Mouse (Mus musculus) cerebellum, postnatal 10 days (tissue): ENCODE data around the gene Cyp51.
A peak's percentile ranks its signal among the peaks of the same experiment; 100 is the strongest.
"Not testable (repeated sequence)": the region's sequence is repeated elsewhere in the genome, so short reads cannot be mapped to it uniquely, and the experiment has no call there.

Source experiments
- DNase-seq, 2 experiments: peaks; one replicate each; pipeline ENCODE4 v3.0.0; 2021; ENCODE audit warnings: mixed read lengths in 2 of 2

Cyp51 gene

DNA sequence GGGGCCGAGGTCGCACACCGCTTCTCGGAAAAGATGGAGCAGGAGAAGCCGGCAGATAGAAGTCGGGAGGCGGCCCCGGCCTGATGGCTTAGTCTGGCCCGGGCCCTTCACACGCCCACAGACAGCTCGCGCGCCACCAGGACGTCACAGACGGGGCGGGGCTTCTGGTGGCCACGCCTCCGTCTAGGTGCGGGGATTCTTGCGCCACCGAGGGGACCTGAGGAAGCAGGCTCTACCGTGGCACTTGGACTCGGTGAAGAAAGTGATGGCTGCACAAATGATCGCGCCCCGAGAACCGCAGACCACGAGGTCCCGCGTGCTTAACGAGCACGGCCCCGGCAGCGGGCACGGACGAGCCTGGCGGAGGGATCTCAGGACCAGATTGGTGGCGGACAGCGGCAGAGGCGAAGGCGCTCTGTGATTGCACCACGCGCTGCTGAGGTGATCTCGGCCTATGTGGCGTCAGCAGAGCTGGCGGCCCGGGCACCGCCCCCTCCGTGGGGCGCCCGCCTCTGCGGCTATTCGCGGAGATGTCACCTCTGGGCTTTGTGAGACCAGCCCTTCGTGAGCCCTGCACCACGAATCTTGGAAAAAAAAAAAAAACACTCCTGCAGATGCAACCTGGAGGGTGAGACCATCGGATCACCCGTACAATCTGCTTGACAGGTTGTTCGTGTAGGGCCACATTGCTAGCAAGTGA lies at the start of gene Cyp51:
Gene Cyp51, minus strand, starts transcription at position 406 of the 700 bp plus-strand sequence.
- peak; percentile 96 for DNase-seq

DNA sequence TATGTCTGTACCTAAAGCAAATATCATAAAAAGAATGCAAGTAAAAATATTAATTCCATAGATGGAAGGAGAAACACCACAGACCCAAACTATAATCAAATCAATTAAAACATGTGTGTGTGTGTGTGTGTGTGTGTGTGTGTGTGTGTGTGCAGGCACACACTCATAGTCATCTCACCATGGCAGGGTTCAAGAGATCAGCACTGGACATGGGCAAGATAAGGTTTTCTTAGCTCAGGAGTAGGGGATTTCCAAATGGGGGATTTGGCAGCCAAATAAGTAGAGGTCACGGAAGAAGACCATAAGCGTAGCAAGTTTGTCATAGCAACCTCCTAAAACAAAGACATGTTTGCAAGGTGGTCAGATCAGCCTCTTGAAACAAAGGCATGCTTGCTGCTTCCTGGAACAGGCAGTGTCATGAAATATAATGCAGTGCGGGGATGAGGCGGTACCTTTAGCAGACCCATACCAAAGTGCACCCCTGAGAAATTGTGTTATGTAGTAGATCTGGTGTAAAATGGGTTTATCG lies 8.1 kb upstream of the Cyp51 start:
- DNase-seq, result peak in 1 of 2 experiments; percentile 0

DNA sequence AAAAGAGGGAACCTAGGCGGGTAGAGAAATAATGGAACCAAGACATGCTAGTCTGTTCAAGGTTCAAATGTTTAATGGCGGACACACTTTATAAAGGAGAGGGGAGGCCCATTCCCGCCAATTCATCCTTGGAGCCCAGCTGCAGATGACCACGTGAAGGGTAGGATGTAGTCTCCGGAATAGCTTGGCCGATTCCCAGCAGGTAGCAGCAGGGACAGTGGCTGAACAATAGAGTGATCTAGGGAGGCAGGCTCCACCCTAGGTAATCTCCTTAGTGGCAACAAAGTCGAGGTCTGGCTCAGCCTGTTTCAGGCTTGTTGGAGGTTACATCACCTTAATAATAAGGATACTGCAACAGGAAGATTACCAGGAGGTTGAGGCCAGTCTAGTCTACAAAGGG lies 2.5 kb upstream of the Cyp51 start:
- DNase-seq, result not testable (repeated sequence)

DNA sequence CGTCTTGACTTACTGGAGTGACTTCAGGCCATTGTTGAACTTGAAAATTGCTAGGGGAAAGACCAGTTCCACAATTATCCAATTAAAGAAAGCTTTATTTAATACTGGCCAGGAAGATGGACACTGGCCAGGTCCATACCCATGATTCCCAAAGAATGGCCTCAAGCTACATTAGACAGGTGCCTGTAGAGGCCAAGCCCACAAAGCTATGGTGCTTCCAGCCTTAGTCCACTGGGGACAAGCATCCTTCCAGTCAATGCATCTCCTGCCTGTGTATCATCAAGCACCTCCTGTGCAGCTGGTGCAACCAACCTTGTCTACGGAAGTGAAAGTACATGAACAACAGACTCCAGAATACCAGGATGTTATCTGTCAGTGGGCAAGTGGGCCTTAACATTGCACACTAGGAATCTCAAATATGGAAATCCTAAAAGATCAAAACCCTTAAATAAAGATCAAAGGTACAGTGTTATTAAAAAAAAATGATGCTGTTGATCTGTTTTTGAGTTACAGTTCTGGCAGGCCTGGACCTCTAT lies 1.2 kb upstream of the Cyp51 start:
- DNase-seq, result peak; percentile 16 to 24

DNA sequence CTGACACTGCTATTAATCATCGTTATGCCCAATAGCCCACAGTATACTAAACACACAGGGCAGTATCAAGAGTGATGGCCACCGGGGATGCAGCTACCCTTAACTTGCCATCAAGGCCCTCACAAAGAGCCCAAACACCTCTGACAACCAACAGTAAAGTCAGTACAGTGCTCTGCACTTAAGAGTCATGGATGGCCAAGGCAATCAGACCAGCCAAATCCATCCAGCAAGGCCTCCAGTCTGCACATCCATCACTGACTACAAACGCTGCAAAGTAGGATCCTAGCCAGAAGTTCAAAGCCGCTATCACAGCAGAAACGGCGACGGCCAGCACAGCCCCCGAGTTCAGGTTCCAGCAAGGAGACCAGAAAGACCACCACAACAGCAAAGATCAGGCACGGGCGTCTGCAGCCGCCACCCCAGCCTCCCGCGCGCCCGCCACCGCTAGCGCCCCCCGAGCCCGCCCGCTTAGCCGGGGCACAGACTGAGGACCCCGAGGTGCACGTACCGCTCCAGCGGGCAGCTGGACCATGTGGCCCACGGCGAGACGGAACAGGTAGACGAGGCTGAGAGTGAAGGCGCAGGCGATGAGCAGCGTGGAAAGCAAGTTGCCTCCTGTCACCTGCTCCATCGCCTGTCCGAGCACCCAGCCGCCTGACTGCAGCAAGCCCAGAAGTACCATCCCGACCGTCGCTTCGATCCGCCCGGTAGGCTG lies 763 bp downstream of the Cyp51 start:
- DNase-seq, result no peak

DNA sequence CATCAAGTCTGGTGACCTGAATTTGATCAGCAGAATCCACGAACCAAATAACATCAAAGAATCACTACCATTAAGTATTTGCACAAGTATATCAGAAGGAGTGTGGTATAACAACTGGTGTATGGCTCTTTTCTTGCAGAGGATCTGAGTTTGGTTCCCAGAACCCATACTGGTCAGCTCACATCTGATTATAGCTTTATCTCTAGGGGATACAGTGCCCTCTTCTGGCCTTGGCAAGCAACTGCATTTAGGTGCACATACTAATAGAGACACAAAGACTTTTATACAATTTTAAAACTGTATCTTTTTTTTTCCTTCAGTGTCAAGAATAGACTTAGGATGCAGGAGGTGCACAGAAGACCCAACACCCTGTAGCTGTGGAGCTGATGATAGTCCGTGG lies 2.8 kb downstream of the Cyp51 start:
- DNase-seq, result peak in 1 of 2 experiments; percentile 15

DNA sequence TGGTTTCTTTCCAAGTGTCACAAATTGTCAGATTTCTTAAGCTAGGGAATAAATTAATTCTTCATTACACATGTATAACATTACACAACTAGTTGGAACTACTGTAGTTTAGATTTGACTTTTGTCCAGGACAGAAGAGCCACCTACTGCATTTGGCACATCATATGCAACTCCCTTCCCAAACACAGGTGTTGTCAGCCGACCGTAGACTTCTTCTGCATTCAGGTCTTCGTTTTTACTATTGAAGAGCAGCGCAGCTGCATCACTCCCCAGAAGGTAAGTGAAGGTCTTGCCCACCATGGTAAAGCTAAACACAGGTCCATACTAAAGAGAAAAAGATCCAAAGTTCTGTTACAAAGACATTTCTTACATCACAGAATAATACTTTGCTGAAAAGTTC lies 3.5 kb downstream of the Cyp51 start:
- DNase-seq, result no peak

DNA sequence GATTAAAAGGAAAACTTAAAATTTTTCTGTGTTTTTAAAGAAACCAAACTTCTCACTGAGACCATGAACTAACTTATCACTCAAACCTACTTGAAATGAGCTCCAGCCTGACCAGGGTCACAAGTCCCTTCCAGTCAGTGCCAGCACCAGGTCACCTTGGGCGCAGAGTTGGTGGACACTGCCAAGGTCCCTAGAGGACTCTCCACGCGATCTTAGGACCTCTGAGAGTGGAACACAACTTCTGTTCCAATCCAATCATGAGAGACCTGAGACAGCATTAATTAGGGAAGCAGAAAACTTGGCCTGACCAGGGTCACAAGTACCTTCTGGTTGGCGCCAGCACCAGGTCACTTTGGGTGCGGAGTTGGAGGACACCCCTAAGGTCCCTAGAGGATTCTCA lies 10.1 kb downstream of the Cyp51 start:
- DNase-seq, result no peak

DNA sequence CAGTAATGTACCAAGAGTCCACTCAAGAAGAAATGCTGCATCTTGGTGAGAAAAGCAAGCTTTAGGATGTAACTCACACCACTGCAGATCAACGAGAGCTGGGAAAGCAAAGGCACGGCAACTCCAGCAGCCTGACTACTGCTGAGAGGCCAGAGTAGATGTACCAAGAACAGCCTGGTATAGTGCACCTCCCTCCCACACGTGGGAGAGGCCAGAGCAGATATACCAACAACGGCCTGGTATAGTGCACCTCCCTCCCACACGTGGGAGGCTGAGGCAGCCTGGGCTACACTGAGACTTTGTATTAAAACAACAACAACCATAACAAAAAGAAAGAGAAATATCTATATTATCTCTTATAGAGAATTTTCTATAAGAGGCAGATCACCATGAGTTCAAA lies 16.4 kb downstream of the Cyp51 start:
- no peak for DNase-seq

DNA sequence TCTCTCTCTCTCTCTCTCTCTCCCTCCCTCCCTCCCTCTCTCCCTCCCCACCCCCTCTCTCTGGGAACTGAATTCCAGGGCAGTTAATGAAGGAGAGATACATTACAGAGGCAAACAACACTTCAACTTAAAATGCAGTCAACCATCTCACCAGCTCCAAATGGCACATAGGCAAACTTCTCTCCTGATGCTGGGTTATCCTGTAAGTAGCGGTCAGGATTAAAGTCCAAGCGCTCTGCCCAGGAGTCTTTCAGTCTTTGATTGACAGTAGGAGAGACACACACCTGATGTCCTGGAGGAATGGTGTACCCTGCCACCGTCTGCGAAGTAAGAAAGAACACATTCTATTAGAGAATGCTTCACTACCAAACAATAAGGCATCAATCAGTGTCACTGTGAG lies 18.2 kb downstream of the Cyp51 start:
- DNase-seq, result no peak

DNA sequence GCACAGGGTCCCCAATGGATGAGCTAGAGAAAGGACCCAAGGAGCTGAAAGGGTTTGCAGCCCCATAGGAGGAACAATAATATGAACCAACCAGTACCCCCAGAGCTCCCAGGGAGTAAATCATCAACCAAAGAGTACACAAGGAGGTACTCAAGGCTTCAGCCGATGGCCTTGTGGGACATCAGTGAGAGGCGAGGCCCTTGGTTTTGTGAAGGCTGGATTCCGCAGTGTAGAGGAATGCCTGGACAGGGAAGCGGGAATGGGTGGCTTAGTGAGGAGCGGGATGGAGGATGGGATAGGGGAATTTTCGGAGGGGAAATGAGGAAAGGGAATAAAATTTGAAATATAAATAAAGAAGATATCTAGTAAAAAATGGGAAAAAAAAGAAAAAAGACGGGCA lies 19.6 kb downstream of the Cyp51 start:
- no peak for DNase-seq

DNA sequence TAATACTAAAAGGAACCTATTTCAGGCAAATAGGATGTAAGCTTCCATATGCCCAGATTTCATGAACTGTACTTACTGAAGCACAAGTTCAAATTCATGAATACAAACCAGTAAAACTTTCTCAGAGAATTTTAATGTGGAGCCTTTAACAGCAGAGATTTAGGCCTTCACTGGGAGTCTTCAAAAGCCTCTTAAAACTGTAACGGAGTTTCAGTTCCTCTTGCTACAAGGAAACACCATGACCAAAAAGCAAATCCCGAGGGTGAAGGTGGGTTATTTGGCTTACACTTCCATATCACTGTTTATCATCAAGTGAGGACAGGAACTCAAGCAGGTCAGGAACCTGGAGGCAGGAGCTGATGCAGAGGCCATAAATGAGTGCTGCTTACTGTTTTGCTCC lies 23.0 kb downstream of the Cyp51 start:
- no peak for DNase-seq

DNA sequence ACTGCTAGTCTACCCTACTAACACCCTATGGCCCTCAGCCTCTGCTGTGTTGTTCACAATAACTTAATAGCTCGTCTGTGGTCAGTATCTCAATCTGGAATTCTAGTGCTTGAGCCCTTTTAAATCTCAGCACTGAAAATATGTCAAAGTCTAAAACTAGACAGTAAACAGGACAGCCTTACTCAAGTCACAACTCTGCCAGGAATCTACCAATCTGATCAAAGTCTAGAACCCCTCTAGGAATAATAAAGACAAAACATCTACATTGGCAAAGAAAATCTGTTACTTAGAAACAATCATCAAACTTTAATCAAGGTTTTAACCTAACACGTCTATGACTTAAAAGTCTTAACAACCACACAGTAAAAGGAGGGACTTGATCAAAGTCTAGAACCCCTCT lies 23.7 kb downstream of the Cyp51 start:
- no peak for DNase-seq

DNA sequence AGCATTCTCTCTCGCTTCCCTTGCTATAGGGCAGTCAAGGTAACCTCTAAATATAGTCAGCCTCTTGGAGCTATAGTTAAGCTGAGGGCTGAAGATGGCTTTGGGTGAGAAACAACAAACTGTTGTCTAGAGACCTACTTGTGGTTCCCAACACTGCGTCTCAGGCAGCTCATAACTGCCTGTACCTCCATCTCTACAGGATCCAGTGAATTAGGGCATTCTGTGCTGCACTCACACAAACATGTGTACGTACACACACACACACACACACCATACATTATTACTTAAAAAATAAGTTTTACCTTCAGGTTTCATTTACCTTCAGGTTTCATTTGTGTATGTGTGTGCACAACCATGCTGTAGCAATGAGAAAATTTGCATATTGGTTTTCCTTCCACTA lies 25.5 kb downstream of the Cyp51 start:
- no peak for DNase-seq

DNA sequence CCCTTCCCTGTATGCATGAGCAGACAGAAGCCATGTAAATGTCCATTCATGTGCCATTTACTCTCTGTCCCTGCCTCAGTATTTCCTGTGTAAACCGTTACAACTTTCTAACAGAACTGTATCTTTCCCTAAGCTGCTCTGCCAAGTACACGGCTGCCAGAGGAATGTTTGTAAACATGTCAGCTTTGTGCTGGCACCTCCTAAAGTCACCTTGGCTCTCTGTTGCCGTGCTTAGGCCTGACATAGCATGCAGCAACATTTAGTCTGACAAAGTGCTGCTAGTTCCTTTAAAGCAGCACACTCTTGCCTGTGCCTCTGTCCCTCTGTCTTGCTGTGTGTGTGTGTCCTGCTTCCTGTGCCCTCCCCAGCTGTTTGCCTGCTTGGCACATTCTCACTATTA lies 37.3 kb downstream of the Cyp51 start:
- DNase-seq, result no peak

DNA sequence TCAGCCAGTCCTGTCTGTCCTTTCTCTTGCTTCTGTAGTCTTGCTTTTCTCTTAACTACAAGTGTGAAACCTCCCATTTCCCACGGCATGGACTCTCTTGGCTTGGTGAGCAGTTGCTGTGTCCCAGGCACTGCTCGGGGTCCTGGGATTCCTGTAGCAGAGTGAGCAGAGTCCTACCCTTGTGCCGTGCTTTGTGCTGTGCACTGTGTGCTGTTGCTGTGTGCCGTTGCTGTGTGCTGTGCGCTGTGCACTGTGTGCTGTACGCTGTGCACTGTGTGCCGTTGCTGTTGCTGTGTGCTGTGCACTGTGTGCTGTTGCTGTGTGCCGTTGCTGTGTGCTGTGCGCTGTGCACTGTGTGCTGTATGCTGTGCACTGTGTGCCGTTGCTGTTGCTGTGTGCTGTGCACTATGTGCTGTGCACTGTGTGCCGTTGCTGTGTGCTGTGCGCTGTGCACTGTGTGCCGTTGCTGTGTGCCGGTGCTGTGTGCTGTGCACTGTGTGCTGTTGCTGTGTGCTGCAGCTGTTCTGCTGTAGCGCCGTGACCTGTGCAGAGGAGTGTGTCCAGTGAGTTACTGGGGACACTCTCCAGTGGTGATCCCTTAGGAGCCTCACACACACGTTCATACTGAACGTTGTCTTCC lies 38.0 kb downstream of the Cyp51 start:
- no peak for DNase-seq

DNA sequence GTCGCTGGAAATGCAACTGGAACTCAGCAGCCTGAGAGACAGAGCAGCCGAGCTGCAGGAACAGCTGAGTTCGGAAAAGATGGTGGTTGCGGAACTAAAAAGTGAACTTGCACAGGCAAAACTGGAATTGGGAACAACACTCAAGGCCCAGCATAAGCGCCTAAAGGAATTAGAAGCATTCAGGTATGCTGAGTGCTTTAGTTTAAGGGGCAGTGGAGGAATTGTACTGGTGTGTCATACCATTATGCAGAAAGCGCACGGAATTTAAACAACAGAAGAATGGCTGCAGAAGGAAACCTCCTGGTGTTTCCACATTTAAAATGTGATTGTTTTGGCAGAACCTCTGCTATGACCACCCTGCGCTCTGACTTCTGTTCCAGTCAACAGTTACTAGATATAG lies 44.2 kb downstream of the Cyp51 start:
- no peak for DNase-seq

DNA sequence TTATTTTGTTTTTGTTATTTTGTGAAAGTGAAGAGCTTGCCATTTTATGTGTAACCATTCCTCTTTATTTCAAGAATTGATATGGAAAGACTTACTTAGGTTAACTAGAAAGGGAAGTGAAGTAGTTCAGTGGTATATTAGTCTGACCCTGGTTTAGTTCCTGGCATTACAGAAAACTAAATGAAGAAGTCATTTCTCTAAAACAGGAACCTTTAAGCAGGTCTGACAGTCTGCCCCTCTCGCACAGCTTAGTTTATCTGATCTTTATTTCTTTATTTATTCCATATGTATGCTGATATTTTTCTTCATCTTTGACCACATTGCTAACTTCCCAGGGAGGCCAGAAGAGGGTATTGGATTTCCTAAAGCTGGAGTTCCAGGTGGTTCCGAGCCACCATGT lies 63.6 kb downstream of the Cyp51 start:
- DNase-seq, result no peak

DNA sequence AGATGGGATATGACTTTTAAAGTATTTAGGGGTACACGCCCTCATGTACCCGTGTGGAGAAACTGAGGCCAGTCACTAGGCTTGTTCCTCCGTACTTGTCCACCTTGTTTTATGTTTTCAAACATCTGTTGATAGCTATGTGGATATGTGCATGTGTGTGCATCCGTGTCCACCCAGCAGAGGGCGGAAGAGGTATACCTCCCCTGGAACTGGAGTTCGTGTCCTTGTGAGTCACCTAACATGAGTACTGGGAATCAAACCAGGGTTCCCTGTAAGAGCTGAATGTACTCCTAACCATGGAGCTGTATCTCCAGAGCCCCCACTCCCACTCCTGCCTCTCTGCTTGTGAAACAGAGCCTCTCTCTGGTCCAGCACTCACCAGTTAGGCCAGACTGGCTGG lies 64.2 kb downstream of the Cyp51 start:
- peak; percentile 4 to 19 for DNase-seq

DNA sequence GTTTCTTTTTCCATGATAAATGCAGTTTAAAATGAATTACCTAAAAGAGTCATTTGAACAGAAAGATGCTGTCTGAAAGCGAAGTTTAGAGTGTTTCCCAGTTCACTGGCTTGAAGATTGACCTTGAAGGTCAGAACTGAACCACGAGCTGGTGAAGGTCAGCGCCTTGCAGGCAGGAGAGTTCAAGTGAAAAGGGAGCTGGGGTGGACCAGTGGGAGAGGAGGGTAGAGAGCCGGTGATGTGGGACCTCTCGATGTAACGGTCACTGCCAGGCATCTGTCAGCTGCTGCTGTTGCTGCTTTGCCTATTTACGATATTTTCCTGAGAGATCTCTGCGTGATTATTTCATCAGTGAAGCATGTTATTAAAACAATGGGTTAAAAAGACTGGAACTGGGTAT lies 65.2 kb downstream of the Cyp51 start:
- no peak for DNase-seq

DNA sequence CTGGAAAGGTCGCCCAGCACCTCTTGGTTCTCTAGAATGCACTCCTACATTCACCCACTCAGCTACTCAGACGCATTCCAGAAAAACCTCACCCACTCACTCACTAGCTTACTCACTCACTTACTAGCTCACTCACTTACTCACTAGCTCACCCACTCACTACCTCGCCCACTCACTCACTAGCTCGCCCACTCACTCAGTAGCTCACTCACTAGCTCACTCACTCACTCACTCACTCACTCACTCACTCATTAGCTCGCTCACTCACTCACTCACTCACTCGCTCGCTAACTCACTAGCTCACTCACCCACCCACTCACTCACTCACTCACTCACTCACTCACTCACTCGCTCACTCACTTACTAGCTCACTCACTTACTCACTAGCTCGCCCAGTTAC lies 67.9 kb downstream of the Cyp51 start:
- no peak for DNase-seq

DNA sequence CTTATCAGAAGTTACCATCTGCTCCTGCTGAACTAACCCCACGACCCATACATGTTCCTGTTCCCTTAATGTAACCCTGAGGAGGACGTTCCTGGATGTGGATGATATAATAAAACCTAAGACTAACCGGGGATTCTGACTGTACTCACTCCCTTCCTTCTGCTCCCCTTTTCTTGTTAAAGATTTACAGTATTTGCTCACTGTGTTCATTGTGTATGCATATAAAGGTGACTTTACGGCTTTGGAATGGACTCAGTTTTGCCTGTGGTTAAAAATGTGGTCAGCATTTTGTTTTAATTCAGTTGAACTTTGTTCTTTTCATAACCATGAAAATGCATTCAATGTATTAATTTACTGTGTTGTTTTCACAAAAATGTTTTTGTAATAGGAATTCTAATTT lies 72.7 kb downstream of the Cyp51 start:
- no peak for DNase-seq
